Mouse (Mus musculus) embryonic fibroblast, embryonic 13.5 days (primary cell): Measurements from ENCODE around the gene Slc25a5.

Experiments
- CTCF ChIP-seq: IDR thresholded peaks from 2 replicates; pipeline ENCODE4 v1.5.1; 2011; ENCODE audit warnings: mild to moderate bottlenecking, control low read depth, low read length, moderate library complexity, borderline replicate concordance; ENCODE audit not compliant: insufficient read depth
- POLR2A ChIP-seq: IDR thresholded peaks from 2 replicates; pipeline ENCODE4 v1.6.1; 2011; ENCODE audit warnings: low read depth, mild to moderate bottlenecking, control low read depth, low read length, moderate library complexity

DNA sequence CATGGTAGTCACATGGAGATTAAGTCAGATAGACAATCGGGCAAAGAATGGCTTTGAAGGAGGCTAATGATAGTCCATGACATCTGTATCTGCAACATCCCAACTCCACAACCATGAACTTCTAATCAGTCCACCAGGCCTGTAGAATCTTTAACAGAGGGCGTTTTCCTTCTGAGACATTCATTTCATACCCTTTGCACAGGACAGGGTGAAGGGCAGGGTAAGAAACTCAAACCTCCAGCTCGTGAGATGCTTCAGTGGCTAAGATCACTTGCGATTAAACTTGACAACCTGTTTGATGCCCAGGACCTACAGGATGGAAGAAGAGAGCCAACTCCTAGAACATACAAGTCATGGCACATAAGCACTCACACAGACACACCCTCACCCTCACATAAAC lies 19.6 kb downstream of the Slc25a5 start:
- no peak for TF ChIP-seq POLR2A
- no peak for TF ChIP-seq CTCF
